Mouse (Mus musculus): ENCODE data around the gene Oosp1.

DNA sequence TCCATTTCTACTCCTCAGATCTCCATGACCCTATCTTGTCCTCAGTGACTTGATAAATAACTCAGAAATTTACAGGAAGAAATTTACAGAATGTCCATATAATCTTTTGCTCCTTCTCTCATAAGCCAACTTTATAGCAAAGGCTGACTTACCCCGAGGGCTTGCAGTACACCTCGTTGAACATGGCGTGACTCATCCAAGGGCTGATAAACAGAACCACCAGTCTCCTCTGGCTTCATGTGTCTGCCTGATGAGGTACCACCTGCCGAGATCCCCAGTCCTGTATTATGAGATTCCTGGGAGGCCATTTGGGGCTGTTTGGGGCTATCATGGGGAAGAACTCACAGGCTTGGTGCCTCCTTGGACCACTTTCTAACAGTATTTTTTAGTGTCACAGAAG lies 51.9 kb downstream of the Oosp1 start:
- TF ChIP-seq E2F4 (IDR thresholded peaks at IDR 0.05; ENCODE audit: borderline replicate concordance, low read depth, low read length) (no peak), POLR2A (IDR thresholded peaks at IDR 0.05; ENCODE audit: control insufficient read depth in 1 of 2, insufficient read depth in 1 of 2, low read depth in 1 of 2, low read length in 2 of 2, poor library complexity in 1 of 2) (no peak), ZKSCAN1 (IDR thresholded peaks at IDR 0.05; ENCODE audit: low read depth, low read length) (no peak), RCOR1 (IDR thresholded peaks at IDR 0.05; ENCODE audit: low read depth, low read length) (no peak), CHD2 (IDR thresholded peaks at IDR 0.05; ENCODE audit: low read length) (no peak), CTCF (IDR thresholded peaks at IDR 0.05 in 2 of 3, conservative IDR thresholded peaks at IDR 0.05 in 1 of 3; ENCODE audit: control insufficient read depth in 1 of 3, insufficient read depth in 1 of 3, low read depth in 2 of 3, low read length in 3 of 3, poor library complexity in 1 of 3, severe bottlenecking in 1 of 3) (no peak), EP300 (IDR thresholded peaks at IDR 0.05; ENCODE audit: low read depth in 1 of 2, low read length in 2 of 2) (peak in 1 of 2 experiments; percentile 50; a peak in 2 of 4 replicates), MAX (IDR thresholded peaks at IDR 0.05; ENCODE audit: low read length) (no peak)
